Mouse (Mus musculus) thymus, adult 2 months (tissue): ENCODE measurements around the gene Slc4a2. TPM values are rescaled to one million over a fixed set of nuclear protein-coding genes. Genes with fewer than 3 reads are reported as not detected.

ENCODE experiments used
- DNase-seq: peaks from one replicate; pipeline ENCODE4 v3.0.0; 2021
- H3K27ac ChIP-seq: fragments of 200-500 bp; 2 replicates; pipeline ENCODE4 v1.5.1; 2012; ENCODE audit warnings: low read length, control low read depth; ENCODE audit not compliant: control insufficient read depth, insufficient read depth
- H3K27me3 ChIP-seq: fragments of 200-500 bp; 2 replicates; pipeline ENCODE4 v1.6.1; 2012; ENCODE audit warnings: mild to moderate bottlenecking, low read length, moderate library complexity, mixed read lengths; ENCODE audit not compliant: control insufficient read depth, insufficient read depth
- H3K36me3 ChIP-seq: fragments of 200-500 bp; 2 replicates; pipeline ENCODE4 v1.6.1; 2012; ENCODE audit warnings: mild to moderate bottlenecking, low read length, moderate library complexity; ENCODE audit not compliant: control insufficient read depth, insufficient read depth
- H3K4me1 ChIP-seq: fragments of 200-500 bp; replicated peaks from 2 replicates; pipeline ENCODE4 v1.6.1; 2012; ENCODE audit warnings: low read length; ENCODE audit not compliant: control insufficient read depth, insufficient read depth
- H3K4me3 ChIP-seq: fragments of 200-500 bp; 2 replicates; pipeline ENCODE4 v1.5.1; 2012; ENCODE audit warnings: mild to moderate bottlenecking, low read length, control low read depth, moderate library complexity; ENCODE audit not compliant: control insufficient read depth, insufficient read depth
- CTCF ChIP-seq: fragments of 200-500 bp; IDR thresholded peaks from 2 replicates; pipeline ENCODE4 v1.5.1; 2012; ENCODE audit warnings: mild to moderate bottlenecking, control low read depth, low read length, moderate library complexity, borderline replicate concordance; ENCODE audit not compliant: control insufficient read depth, poor library complexity, insufficient read depth; ENCODE audit errors: extremely low read depth
- POLR2A ChIP-seq: fragments of 200-500 bp; IDR thresholded peaks from 2 replicates; pipeline ENCODE4 v1.6.1; 2012; ENCODE audit warnings: mild to moderate bottlenecking, low read length, control low read depth, moderate library complexity; ENCODE audit not compliant: control insufficient read depth, poor library complexity, insufficient read depth; ENCODE audit errors: extremely low read depth
- WGBS: fragments of 180-500 bp; shearing (Covaris S2); methylation state at CpG from one replicate; pipeline ENCODE4 v1.1.7; 2018; 5-methylcytosine and 5-hydroxymethylcytosine counted together
- polyA plus RNA-seq: library from polyadenylated mRNA; depleted of rRNA; stranded (reverse); fragments of >200 nt; gene quantifications from 2 replicates; pipeline ENCODE4 v1.2.3, GENCODE M21; 2012

Slc4a2 gene
- polyA plus RNA-seq, 1 experiment: 118 TPM

GRCm38 (mm10) chr5:24477909-24478308 lies 54.3 kb downstream of the Slc4a2 start:
- no peak overlapping the region for H3K27ac ChIP-seq
- TF ChIP-seq POLR2A (no peak), CTCF (no peak)
- peaks cover 9% of the 10 kb centered on the region for H3K4me1 ChIP-seq
- no peak overlapping the region for H3K4me3 ChIP-seq
- 96% methylated on average over 9 of the region's 9 CpGs for WGBS
- H3K27me3 ChIP-seq: peaks cover 3% of the 10 kb centered on the region; the same call in 1 of the 2 replicates
- H3K36me3 ChIP-seq: peaks cover 19% of the 10 kb centered on the region
- no peak for DNase-seq

- H3K4me3 ChIP-seq: no peak overlapping the region
- H3K27ac ChIP-seq: no peak overlapping the region
- no peaks in the 10 kb centered on the region for H3K27me3 ChIP-seq
- peak; percentile 44 for DNase-seq
- H3K36me3 ChIP-seq: peaks cover 19% of the 10 kb centered on the region
- no peaks in the 10 kb centered on the region for H3K4me1 ChIP-seq
- TF ChIP-seq CTCF (no peak), POLR2A (no peak)
- WGBS: 38% methylated on average over 3 of the region's 4 CpGs
Measured at GRCm38 (mm10) chr5:24481647-24482046, 58.0 kb downstream of the Slc4a2 start.

GRCm38 (mm10) chr5:24482247-24483079 lies 58.8 kb downstream of the Slc4a2 start:
- Histone ChIP-seq H3K27me3 (no peaks in the 10 kb centered on the region), H3K27ac (no peak overlapping the region), H3K4me1 (no peaks in the 10 kb centered on the region), H3K4me3 (no peak overlapping the region), H3K36me3 (peaks cover 19% of the 10 kb centered on the region)
- TF ChIP-seq POLR2A: no peak
- TF ChIP-seq CTCF: no peak
- DNase-seq: no peak
- WGBS: 97% methylated on average over 41 of the region's 41 CpGs

GRCm38 (mm10) chr5:24483326-24483725 lies 59.7 kb downstream of the Slc4a2 start:
- peaks cover 12% of the 10 kb centered on the region for H3K36me3 ChIP-seq
- no peaks in the 10 kb centered on the region for H3K27me3 ChIP-seq
- H3K27ac ChIP-seq: no peak overlapping the region
- DNase-seq: peak; percentile 46
- H3K4me3 ChIP-seq: no peak overlapping the region
- no peaks in the 10 kb centered on the region for H3K4me1 ChIP-seq
- peak; percentile 72; the same call in 1 of the 2 replicates for TF ChIP-seq CTCF
- no peak for TF ChIP-seq POLR2A
- WGBS: 60% methylated on average over 11 of the region's 11 CpGs

- Histone ChIP-seq H3K4me1 (no peaks in the 10 kb centered on the region), H3K4me3 (no peak overlapping the region), H3K27me3 (no peaks in the 10 kb centered on the region), H3K27ac (no peak overlapping the region), H3K36me3 (peaks cover 5% of the 10 kb centered on the region; the same call in 1 of the 2 replicates)
- TF ChIP-seq POLR2A: no peak
- TF ChIP-seq CTCF: no peak
- no peak for DNase-seq
- WGBS: 96% methylated on average over 22 of the region's 22 CpGs
Measured at GRCm38 (mm10) chr5:24484963-24485362, 61.3 kb downstream of the Slc4a2 start.

GRCm38 (mm10) chr5:24486097-24486496 lies 62.5 kb downstream of the Slc4a2 start:
- DNase-seq: peak; percentile 80
- Histone ChIP-seq H3K4me1 (no peaks in the 10 kb centered on the region), H3K4me3 (no peak overlapping the region), H3K27me3 (no peaks in the 10 kb centered on the region), H3K27ac (no peak overlapping the region), H3K36me3 (peaks cover 3% of the 10 kb centered on the region; the same call in 1 of the 2 replicates)
- 17% methylated on average over 8 of the region's 8 CpGs for WGBS
- TF ChIP-seq POLR2A: no peak
- TF ChIP-seq CTCF: peak; percentile 90

- WGBS: 96% methylated on average over 5 of the region's 5 CpGs
- no peaks in the 10 kb centered on the region for H3K27me3 ChIP-seq
- TF ChIP-seq POLR2A: no peak
- no peak for TF ChIP-seq CTCF
- no peaks in the 10 kb centered on the region for H3K4me1 ChIP-seq
- H3K4me3 ChIP-seq: no peak overlapping the region
- H3K27ac ChIP-seq: no peak overlapping the region
- H3K36me3 ChIP-seq: peaks cover 3% of the 10 kb centered on the region; the same call in 1 of the 2 replicates
- no peak for DNase-seq
Measured at GRCm38 (mm10) chr5:24486738-24487137, 63.1 kb downstream of the Slc4a2 start.
